Mouse (Mus musculus): ENCODE measurements at regions not wholly inside any gene's neighbourhood (a gene's known extent, or its start where the extent isn't known, plus 50 kb on each side); places are given as distances from the start of the nearest gene placed in this dataset.

- no peak for TF ChIP-seq CTCF (IDR thresholded peaks at IDR 0.05; ENCODE audit: insufficient read depth, low read length)
- no peak for TF ChIP-seq POLR2A (IDR thresholded peaks at IDR 0.05; ENCODE audit: borderline replicate concordance, extremely low read depth, low read depth, low read length)
Observed at GRCm38 (mm10) chr9:79392020-79392419, 326.6 kb downstream of the Col12a1 start.

Measured in lung, adult 2 months (tissue).